Mouse (Mus musculus): ENCODE measurements around the gene Rbms1. TPM values are rescaled to one million over a fixed set of nuclear protein-coding genes. Genes with fewer than 3 reads are reported as not detected.

The Rbms1 gene
- polyA plus RNA-seq, 1 experiment from 2014 or later = 50.9 TPM

- H3K4me1 ChIP-seq = peaks cover 6% of the 10 kb centered on the region
- 80% methylated on average over 8 of the region's 8 CpGs for WGBS
- H3K4me3 ChIP-seq = no peak overlapping the region
- H3K9me3 ChIP-seq = no peaks in the 10 kb centered on the region
- no peak for ATAC-seq (replicated peaks)
- no peak overlapping the region for H3K4me2 ChIP-seq
- no peaks in the 10 kb centered on the region for H3K36me3 ChIP-seq (replicated peaks)
- H3K27me3 ChIP-seq (replicated peaks) = no peaks in the 10 kb centered on the region
- no peak overlapping the region for H3K27ac ChIP-seq
- no peak overlapping the region for H3K9ac ChIP-seq
Measured at GRCm38 (mm10) chr2:60720205-60720604, 242.8 kb downstream of the Rbms1 start.

- Histone ChIP-seq H3K4me1 (peaks cover 24% of the 10 kb centered on the region), H3K36me3 (replicated peaks) (no peaks in the 10 kb centered on the region), H3K4me3 (no peak overlapping the region), H3K4me2 (peak overlapping the region; percentile 21; the same call in 1 of the 2 replicates), H3K9me3 (no peaks in the 10 kb centered on the region), H3K9ac (no peak overlapping the region), H3K27ac (no peak overlapping the region), H3K27me3 (replicated peaks) (no peaks in the 10 kb centered on the region)
- 73% methylated on average over 13 of the region's 13 CpGs for WGBS
- no peak for ATAC-seq (replicated peaks)
Measured at GRCm38 (mm10) chr2:60717348-60717747, 245.6 kb downstream of the Rbms1 start.

- Histone ChIP-seq H3K9ac (no peak overlapping the region), H3K4me1 (peaks cover 24% of the 10 kb centered on the region), H3K4me2 (no peak overlapping the region), H3K27me3 (replicated peaks) (no peaks in the 10 kb centered on the region), H3K27ac (no peak overlapping the region), H3K36me3 (replicated peaks) (no peaks in the 10 kb centered on the region), H3K9me3 (no peaks in the 10 kb centered on the region), H3K4me3 (no peak overlapping the region)
- no peak for ATAC-seq (replicated peaks)
Measured at GRCm38 (mm10) chr2:60716549-60716948, 246.4 kb downstream of the Rbms1 start.

GRCm38 (mm10) chr2:60715771-60716170 is 247.2 kb downstream of the Rbms1 start:
- no peak for ATAC-seq (replicated peaks)
- 74% methylated on average over 13 of the region's 13 CpGs for WGBS
- H3K4me2 ChIP-seq = no peak overlapping the region
- H3K4me3 ChIP-seq = no peak overlapping the region
- H3K27ac ChIP-seq = no peak overlapping the region
- no peaks in the 10 kb centered on the region for H3K36me3 ChIP-seq (replicated peaks)
- H3K27me3 ChIP-seq (replicated peaks) = no peaks in the 10 kb centered on the region
- H3K9me3 ChIP-seq = no peaks in the 10 kb centered on the region
- peaks cover 24% of the 10 kb centered on the region for H3K4me1 ChIP-seq
- H3K9ac ChIP-seq = no peak overlapping the region

- H3K4me3 ChIP-seq = no peak overlapping the region
Measured at GRCm38 (mm10) chr2:60714971-60715502, 248.0 kb downstream of the Rbms1 start.

GRCm38 (mm10) chr2:60714475-60714874 is 248.5 kb downstream of the Rbms1 start:
- peak overlapping the region; percentile 30; the same call in 1 of the 2 replicates for H3K27ac ChIP-seq
- ATAC-seq (replicated peaks) = no peak; the same call in 1 of the 2 replicates
- WGBS = 44% methylated on average over 7 of the region's 7 CpGs
- H3K27me3 ChIP-seq (replicated peaks) = no peaks in the 10 kb centered on the region
- H3K9ac ChIP-seq = no peak overlapping the region
- H3K4me1 ChIP-seq = peaks cover 24% of the 10 kb centered on the region
- no peak overlapping the region for H3K4me2 ChIP-seq
- no peak overlapping the region for H3K4me3 ChIP-seq
- H3K9me3 ChIP-seq = no peaks in the 10 kb centered on the region
- no peaks in the 10 kb centered on the region for H3K36me3 ChIP-seq (replicated peaks)

More at GRCm38 (mm10) chr2:60714971-60715502, 248.0 kb downstream of the Rbms1 start:
- Histone ChIP-seq H3K4me2 (no peak overlapping the region), H3K27ac (no peak overlapping the region), H3K9me3 (no peaks in the 10 kb centered on the region), H3K4me1 (peaks cover 24% of the 10 kb centered on the region), H3K27me3 (replicated peaks) (no peaks in the 10 kb centered on the region), H3K9ac (no peak overlapping the region), H3K36me3 (replicated peaks) (no peaks in the 10 kb centered on the region)
- 48% methylated on average over 8 of the region's 8 CpGs for WGBS
- ATAC-seq (replicated peaks) = no peak; the same call in 1 of the 2 replicates

- no peaks in the 10 kb centered on the region for H3K9me3 ChIP-seq
- no peak overlapping the region for H3K9ac ChIP-seq
- H3K4me2 ChIP-seq = no peak overlapping the region
- peaks cover 24% of the 10 kb centered on the region for H3K4me1 ChIP-seq
- peak overlapping the region; percentile 30; the same call in 1 of the 2 replicates for H3K27ac ChIP-seq
- peak; percentile 79 for ATAC-seq (replicated peaks)
- WGBS = 18% methylated on average over 8 of the region's 8 CpGs
- H3K4me3 ChIP-seq = no peak overlapping the region
- H3K27me3 ChIP-seq (replicated peaks) = no peaks in the 10 kb centered on the region
- H3K36me3 ChIP-seq (replicated peaks) = no peaks in the 10 kb centered on the region
Measured at GRCm38 (mm10) chr2:60713857-60714256, 249.1 kb downstream of the Rbms1 start.

- Histone ChIP-seq H3K4me2 (no peak overlapping the region), H3K27ac (no peak overlapping the region), H3K4me3 (no peak overlapping the region), H3K9ac (no peak overlapping the region), H3K27me3 (replicated peaks) (no peaks in the 10 kb centered on the region), H3K9me3 (no peaks in the 10 kb centered on the region), H3K4me1 (peaks cover 24% of the 10 kb centered on the region), H3K36me3 (replicated peaks) (no peaks in the 10 kb centered on the region)
- ATAC-seq (replicated peaks) = no peak
- WGBS = 85% methylated on average over 5 of the region's 5 CpGs
Measured at GRCm38 (mm10) chr2:60712891-60713290, 250.1 kb downstream of the Rbms1 start.

GRCm38 (mm10) chr2:60712483-60712882 is 250.5 kb downstream of the Rbms1 start:
- no peak overlapping the region for H3K4me2 ChIP-seq
- no peak overlapping the region for H3K27ac ChIP-seq
- 83% methylated on average over 6 of the region's 6 CpGs for WGBS
- no peak overlapping the region for H3K4me3 ChIP-seq
- H3K36me3 ChIP-seq (replicated peaks) = no peaks in the 10 kb centered on the region
- no peaks in the 10 kb centered on the region for H3K9me3 ChIP-seq
- H3K4me1 ChIP-seq = peaks cover 24% of the 10 kb centered on the region
- H3K9ac ChIP-seq = no peak overlapping the region
- no peak for ATAC-seq (replicated peaks)
- H3K27me3 ChIP-seq (replicated peaks) = no peaks in the 10 kb centered on the region

GRCm38 (mm10) chr2:60711098-60711880 is 251.7 kb downstream of the Rbms1 start:
- 73% methylated on average over 7 of the region's 7 CpGs for WGBS
- ATAC-seq (replicated peaks) = no peak
- H3K4me3 ChIP-seq = no peak overlapping the region
- no peaks in the 10 kb centered on the region for H3K9me3 ChIP-seq
- no peaks in the 10 kb centered on the region for H3K36me3 ChIP-seq (replicated peaks)
- no peak overlapping the region for H3K4me2 ChIP-seq
- peaks cover 24% of the 10 kb centered on the region for H3K4me1 ChIP-seq
- H3K27ac ChIP-seq = no peak overlapping the region
- no peak overlapping the region for H3K9ac ChIP-seq
- no peaks in the 10 kb centered on the region for H3K27me3 ChIP-seq (replicated peaks)

GRCm38 (mm10) chr2:60710317-60710716 is 252.7 kb downstream of the Rbms1 start:
- no peak overlapping the region for H3K27ac ChIP-seq
- H3K4me2 ChIP-seq = no peak overlapping the region
- 95% methylated on average over 4 of the region's 4 CpGs for WGBS
- no peaks in the 10 kb centered on the region for H3K36me3 ChIP-seq (replicated peaks)
- no peak overlapping the region for H3K4me3 ChIP-seq
- H3K27me3 ChIP-seq (replicated peaks) = no peaks in the 10 kb centered on the region
- H3K4me1 ChIP-seq = peaks cover 19% of the 10 kb centered on the region
- no peaks in the 10 kb centered on the region for H3K9me3 ChIP-seq
- ATAC-seq (replicated peaks) = no peak
- no peak overlapping the region for H3K9ac ChIP-seq

GRCm38 (mm10) chr2:60708671-60709070 is 254.3 kb downstream of the Rbms1 start:
- Histone ChIP-seq H3K27ac (no peak overlapping the region), H3K27me3 (replicated peaks) (no peaks in the 10 kb centered on the region), H3K9me3 (no peaks in the 10 kb centered on the region), H3K4me1 (peaks cover 3% of the 10 kb centered on the region), H3K36me3 (replicated peaks) (no peaks in the 10 kb centered on the region), H3K4me3 (no peak overlapping the region), H3K9ac (no peak overlapping the region), H3K4me2 (no peak overlapping the region)
- no peak for ATAC-seq (replicated peaks)
- WGBS = 45% methylated on average over 3 of the region's 3 CpGs

GRCm38 (mm10) chr2:60706866-60707265 is 256.1 kb downstream of the Rbms1 start:
- Histone ChIP-seq H3K27me3 (replicated peaks) (no peaks in the 10 kb centered on the region), H3K4me1 (no peaks in the 10 kb centered on the region), H3K36me3 (replicated peaks) (no peaks in the 10 kb centered on the region), H3K27ac (no peak overlapping the region), H3K4me2 (no peak overlapping the region), H3K9ac (no peak overlapping the region), H3K9me3 (no peaks in the 10 kb centered on the region), H3K4me3 (no peak overlapping the region)
- no peak for ATAC-seq (replicated peaks)
- 94% methylated on average over 3 of the region's 3 CpGs for WGBS
